In the genomic region with DNA sequence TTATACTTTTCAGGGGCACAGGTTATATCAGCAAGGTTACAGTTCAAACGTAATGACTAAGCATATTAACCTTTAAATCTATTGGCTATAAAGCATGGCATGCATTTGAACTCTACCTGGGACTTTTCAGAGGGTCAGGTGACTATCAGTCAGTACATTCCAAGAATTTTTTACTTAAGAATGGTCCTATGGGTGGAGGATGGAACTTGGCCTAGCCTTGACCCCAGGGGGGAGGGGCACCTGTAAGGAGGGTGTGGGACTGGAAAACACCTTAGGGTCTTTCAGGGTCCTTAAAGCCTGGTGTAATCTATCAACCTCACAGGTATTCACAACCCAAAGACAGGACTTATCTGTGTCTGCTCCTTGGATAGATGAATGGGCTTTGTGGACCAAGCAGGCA, we compare ENCODE assay signal across 22 mouse cellular contexts.
DNase-seq lines count a peak whose midpoint lies in the region; ATAC-seq and TF ChIP-seq lines count a peak whose summit lies in the region.
"Had no signal": no experiment of that assay in that cellular context is flagged by ENCODE, and none has a peak within 500 bp of the region (broad histone marks: within the 10 kb centered on the region; RNA-seq: fewer than 3 reads in every experiment).

No protein-coding gene starts in this region.

- ATAC-seq in midbrain, embryonic 16.5 days, result no peak
- no peak for ATAC-seq in megakaryocyte-erythroid progenitor cell, adult 5-6 weeks (replicated peaks; ENCODE audit: low FRiP score, low TSS enrichment, poor library complexity, severe bottlenecking)
- ATAC-seq: CD4-positive, CD25-positive, alpha-beta regulatory T cell, adult 4 months; forebrain, embryonic 13.5 days; forebrain, embryonic 15.5 days; forebrain, postnatal 0 days had no signal

- H3K27ac ChIP-seq in midbrain, embryonic 10.5 days (replicated peaks), result peak overlapping the region; percentile 86
- no peak overlapping the region for H3K27ac ChIP-seq in midbrain, embryonic 16.5 days (ENCODE audit: low read length)
- H3K27ac ChIP-seq in ES-E14 (ENCODE audit: insufficient read depth, low read depth, low read length, poor library complexity, severe bottlenecking), result no peak overlapping the region
- H3K27ac ChIP-seq: embryonic facial prominence, embryonic 12.5 days; forebrain, embryonic 13.5 days; forebrain, embryonic 15.5 days had no signal

- H3K4me2 ChIP-seq in midbrain, embryonic 16.5 days (ENCODE audit: low read length), result no peak overlapping the region
- H3K4me2 ChIP-seq: embryonic facial prominence, embryonic 12.5 days; forebrain, embryonic 13.5 days; forebrain, embryonic 15.5 days had no signal

- no peak overlapping the region for H3K9ac ChIP-seq in midbrain, embryonic 16.5 days (ENCODE audit: low read depth, low read length)
- no peak overlapping the region for H3K9ac ChIP-seq in ES-E14 (ENCODE audit: insufficient read depth, low read depth, low read length, poor library complexity, severe bottlenecking)
- H3K9ac ChIP-seq: embryonic facial prominence, embryonic 12.5 days; forebrain, embryonic 13.5 days; forebrain, embryonic 15.5 days; forebrain, postnatal 0 days had no signal

- in situ Hi-C loops in ES-E14 (cut with MboI; ENCODE audit: low sequenced_read_pairs in 2 of 2, unreplicated experiment in 2 of 2), result no loop called here

- H3K4me3 ChIP-seq in midbrain, embryonic 10.5 days, result no peak overlapping the region
- no peak overlapping the region for H3K4me3 ChIP-seq in midbrain, embryonic 16.5 days (ENCODE audit: low read depth, low read length)
- H3K4me3 ChIP-seq in ES-E14 (ENCODE audit: insufficient read depth in 1 of 2, low read depth in 1 of 2, low read length in 2 of 2, poor library complexity in 1 of 2, severe bottlenecking in 1 of 2), result no peak overlapping the region
- H3K4me3 ChIP-seq: embryonic facial prominence, embryonic 10.5 days; embryonic facial prominence, embryonic 12.5 days; forebrain, embryonic 13.5 days; forebrain, embryonic 15.5 days had no signal

- H3K9me3 ChIP-seq in midbrain, embryonic 10.5 days (replicated peaks), result no peaks in the 10 kb centered on the region
- no peaks in the 10 kb centered on the region for H3K9me3 ChIP-seq in midbrain, embryonic 16.5 days (replicated peaks; ENCODE audit: control insufficient read depth, low read length, poor library complexity, severe bottlenecking)
- no peaks in the 10 kb centered on the region for H3K9me3 ChIP-seq in ES-E14 (ENCODE audit: control insufficient read depth, insufficient read depth, low read depth, low read length)
- H3K9me3 ChIP-seq: embryonic facial prominence, embryonic 10.5 days; embryonic facial prominence, embryonic 12.5 days; forebrain, embryonic 13.5 days; forebrain, embryonic 15.5 days had no signal

- 85% methylated on average over 1 of the region's 1 CpGs for WGBS in midbrain, embryonic 10.5 days
- 97% methylated on average over 1 of the region's 1 CpGs for WGBS in midbrain, embryonic 16.5 days

- H3K27me3 ChIP-seq in midbrain, embryonic 10.5 days (ENCODE audit: low read depth, poor library complexity, severe bottlenecking), result no peaks in the 10 kb centered on the region
- H3K27me3 ChIP-seq in midbrain, embryonic 16.5 days (ENCODE audit: control insufficient read depth, insufficient read depth, low read depth, low read length), result no peaks in the 10 kb centered on the region
- H3K27me3 ChIP-seq: CH12.LX; embryonic facial prominence, embryonic 12.5 days; forebrain, embryonic 13.5 days; forebrain, embryonic 15.5 days had no signal

- H3K4me1 ChIP-seq in midbrain, embryonic 10.5 days, result peaks cover 22% of the 10 kb centered on the region
- H3K4me1 ChIP-seq in midbrain, embryonic 16.5 days (ENCODE audit: control insufficient read depth, insufficient read depth, low read length), result peaks cover 5% of the 10 kb centered on the region; the same call in 1 of the 2 replicates
- H3K4me1 ChIP-seq in ES-E14 (ENCODE audit: control insufficient read depth in 2 of 2, insufficient read depth in 2 of 2, low read length in 2 of 2, poor library complexity in 1 of 2), result peaks cover 3 to 6% of the 10 kb centered on the region in 2 experiments; a peak in 2 of 4 replicates

- no peak for DNase-seq in midbrain, embryonic 10.5 days (ENCODE audit: low spot score)
- DNase-seq in ES-E14 (ENCODE audit: low read depth, low spot score) (no peak), ZHBTc4 (ENCODE audit: low read depth, low spot score) (peak; percentile 65)
- no peak for DNase-seq in cerebellum, adult 8-10 months
- DNase-seq: adrenal gland, adult 2 months; adrenal gland, postnatal 10 days; adrenal gland, postnatal 25 days; B cell, adult 2 months; cerebellum, adult 11 months; cerebellum, adult 18-20 months; cerebellum, adult 9-10 months; cerebellum, postnatal 10 days; cerebellum, postnatal 25 days; forebrain, postnatal 0 days had no signal

- no peaks in the 10 kb centered on the region for H3K36me3 ChIP-seq in midbrain, embryonic 10.5 days
- no peaks in the 10 kb centered on the region for H3K36me3 ChIP-seq in midbrain, embryonic 16.5 days (ENCODE audit: control insufficient read depth, insufficient read depth, low read length)
- H3K36me3 ChIP-seq in ES-E14 (ENCODE audit: control insufficient read depth, insufficient read depth, low read length, poor library complexity, severe bottlenecking), result no peaks in the 10 kb centered on the region
- H3K36me3 ChIP-seq: embryonic facial prominence, embryonic 10.5 days; embryonic facial prominence, embryonic 12.5 days; forebrain, embryonic 15.5 days had no signal

TF ChIP-seq in ES-E14, 5 proteins besides CTCF, POLR2A, EP300 and RAD21:
- TF ChIP-seq MAFK (IDR thresholded peaks at IDR 0.05; ENCODE audit: insufficient read depth, low read depth, low read length) (peak; percentile 68), ZC3H11A (IDR thresholded peaks at IDR 0.05; ENCODE audit: borderline replicate concordance, low read depth, low read length) (no peak), CHD2 (IDR thresholded peaks at IDR 0.05; ENCODE audit: low read depth, low read length) (no peak)
